9 mouse cellular contexts compared by ENCODE assay signal in the genomic region with DNA sequence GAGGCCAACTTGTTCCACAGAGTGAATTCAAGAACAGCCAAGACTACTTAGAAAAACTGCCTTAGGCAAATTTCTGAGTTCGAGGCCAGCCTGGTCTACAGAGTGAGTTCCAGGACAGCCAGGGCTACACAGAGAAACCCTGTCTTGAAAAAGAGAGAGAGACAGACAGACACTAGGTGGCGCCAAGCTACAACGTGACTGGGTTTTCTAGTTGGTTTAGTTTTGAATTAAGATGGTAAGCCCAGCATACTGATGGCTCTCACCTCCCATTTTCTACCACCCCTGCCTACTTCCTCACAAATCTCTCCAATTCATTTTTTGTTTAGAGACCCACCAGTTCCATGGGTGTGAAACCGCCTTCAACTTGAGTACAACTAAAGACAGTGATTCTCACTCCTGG.
DNase-seq lines count a peak whose midpoint lies in the region; ATAC-seq lines count a peak whose summit lies in the region.
"Had no signal": no experiment of that assay in that cellular context is flagged by ENCODE, and none has a peak within 500 bp of the region (broad histone marks: within the 10 kb centered on the region; RNA-seq: fewer than 3 reads in every experiment).

No protein-coding gene starts in this region.

- H3K27me3 ChIP-seq in forebrain, embryonic 14.5 days (replicated peaks; ENCODE audit: control insufficient read depth, insufficient read depth, low read length) = no peaks in the 10 kb centered on the region
- no peaks in the 10 kb centered on the region for H3K27me3 ChIP-seq in hindbrain, embryonic 16.5 days (replicated peaks; ENCODE audit: control insufficient read depth, insufficient read depth, low read length)
- H3K27me3 ChIP-seq in midbrain, embryonic 16.5 days (ENCODE audit: control insufficient read depth, insufficient read depth, low read depth, low read length) = no peaks in the 10 kb centered on the region
- no peaks in the 10 kb centered on the region for H3K27me3 ChIP-seq in splenic B cell, adult 2 months (ENCODE audit: control insufficient read depth, insufficient read depth, low read length, poor library complexity, severe bottlenecking)
- H3K27me3 ChIP-seq: stomach, embryonic 15.5 days had no signal

- H3K36me3 ChIP-seq in forebrain, embryonic 14.5 days (ENCODE audit: control insufficient read depth, insufficient read depth, low read length) = 0 out of 2 replicates have a peak, but pooled peaks cover 3% of the 10 kb centered on the region
- H3K36me3 ChIP-seq in hindbrain, embryonic 16.5 days (ENCODE audit: control insufficient read depth, insufficient read depth, low read length) = no peaks in the 10 kb centered on the region
- H3K36me3 ChIP-seq in midbrain, embryonic 16.5 days (ENCODE audit: control insufficient read depth, insufficient read depth, low read length) = no peaks in the 10 kb centered on the region
- H3K36me3 ChIP-seq in splenic B cell, adult 2 months (ENCODE audit: control insufficient read depth, insufficient read depth, low read length, poor library complexity, severe bottlenecking) = no peaks in the 10 kb centered on the region
- H3K36me3 ChIP-seq: stomach, embryonic 15.5 days had no signal

- intact Hi-C loops in left cerebral cortex, postnatal 10 days (cut with DNase I) = no loop called here

- no peak overlapping the region for H3K4me2 ChIP-seq in forebrain, embryonic 14.5 days (ENCODE audit: low read length)
- H3K4me2 ChIP-seq in hindbrain, embryonic 16.5 days (ENCODE audit: low read length) = no peak overlapping the region
- no peak overlapping the region for H3K4me2 ChIP-seq in midbrain, embryonic 16.5 days (ENCODE audit: low read length)
- H3K4me2 ChIP-seq: stomach, embryonic 15.5 days had no signal

- no peaks in the 10 kb centered on the region for H3K9me3 ChIP-seq in forebrain, embryonic 14.5 days (replicated peaks; ENCODE audit: control insufficient read depth, low read length)
- H3K9me3 ChIP-seq in hindbrain, embryonic 16.5 days (ENCODE audit: control insufficient read depth, low read length) = no peaks in the 10 kb centered on the region
- no peaks in the 10 kb centered on the region for H3K9me3 ChIP-seq in midbrain, embryonic 16.5 days (replicated peaks; ENCODE audit: control insufficient read depth, low read length, poor library complexity, severe bottlenecking)
- H3K9me3 ChIP-seq: stomach, embryonic 15.5 days had no signal

- H3K9ac ChIP-seq in forebrain, embryonic 14.5 days (ENCODE audit: low read length) = no peak overlapping the region
- H3K9ac ChIP-seq in hindbrain, embryonic 16.5 days (ENCODE audit: low read depth, low read length) = no peak overlapping the region
- no peak overlapping the region for H3K9ac ChIP-seq in midbrain, embryonic 16.5 days (ENCODE audit: low read depth, low read length)
- H3K9ac ChIP-seq: stomach, embryonic 15.5 days had no signal

- 31% methylated on average over 4 of the region's 4 CpGs for WGBS in forebrain, embryonic 14.5 days
- 35% methylated on average over 4 of the region's 4 CpGs for WGBS in hindbrain, embryonic 16.5 days
- WGBS in midbrain, embryonic 16.5 days = 28% methylated on average over 4 of the region's 4 CpGs

- ATAC-seq in forebrain, embryonic 14.5 days = peak; percentile 55
- ATAC-seq in hindbrain, embryonic 16.5 days = 0 out of 2 replicates have a peak, but pooled peaks have one; percentile 4
- ATAC-seq in midbrain, embryonic 16.5 days = peak; percentile 51; the same call in 1 of the 2 replicates

- no peak overlapping the region for H3K4me3 ChIP-seq in forebrain, embryonic 14.5 days (ENCODE audit: low read depth, low read length)
- H3K4me3 ChIP-seq in hindbrain, embryonic 16.5 days (ENCODE audit: low read length) = no peak overlapping the region
- no peak overlapping the region for H3K4me3 ChIP-seq in midbrain, embryonic 16.5 days (ENCODE audit: low read depth, low read length)
- H3K4me3 ChIP-seq: stomach, embryonic 15.5 days had no signal

- peak; percentile 49 to 62 for DNase-seq in urinary bladder, adult 18-20 months (ENCODE audit: low spot score in 2 of 2)
- no peak for DNase-seq in urinary bladder, postnatal 10 days (ENCODE audit: low spot score)
- DNase-seq in c-Kit-positive CD71-positive TER-119-negative erythroid progenitor cells, embryonic 14.5 days (ENCODE audit: low read depth) = peak; percentile 54
- DNase-seq in forebrain, embryonic 14.5 days (ENCODE audit: low spot score) = peak; percentile 78
- DNase-seq in left cerebral cortex, postnatal 10 days (ENCODE audit: extremely low spot score in 1 of 2, low spot score in 2 of 2) = peak; percentile 55 to 71
- peak; percentile 89 for DNase-seq in splenic B cell, adult 2 months (ENCODE audit: low read depth, low spot score)

- H3K4me1 ChIP-seq in forebrain, embryonic 14.5 days (ENCODE audit: control insufficient read depth, insufficient read depth, low read length) = no peaks in the 10 kb centered on the region
- no peaks in the 10 kb centered on the region for H3K4me1 ChIP-seq in hindbrain, embryonic 16.5 days (ENCODE audit: control insufficient read depth, insufficient read depth, low read depth, low read length)
- no peaks in the 10 kb centered on the region for H3K4me1 ChIP-seq in midbrain, embryonic 16.5 days (ENCODE audit: control insufficient read depth, insufficient read depth, low read length)
- H3K4me1 ChIP-seq: stomach, embryonic 15.5 days had no signal

- H3K27ac ChIP-seq in forebrain, embryonic 14.5 days (ENCODE audit: low read depth, low read length) = no peak overlapping the region
- no peak overlapping the region for H3K27ac ChIP-seq in hindbrain, embryonic 16.5 days (ENCODE audit: low read depth, low read length)
- H3K27ac ChIP-seq in midbrain, embryonic 16.5 days (ENCODE audit: low read length) = no peak overlapping the region
- H3K27ac ChIP-seq: stomach, embryonic 15.5 days had no signal

Comparison
In these comparisons a context has a peak if more than half of its experiments do, and no peak if none do; other contexts are left out.
1. ATAC-seq: peak in every context shown above with its lines; median percentile 55 in forebrain, embryonic 14.5 days; 51 in midbrain, embryonic 16.5 days; 4 in hindbrain, embryonic 16.5 days.